Comparison of ENCODE assay signal across 9 mouse cellular contexts in the genomic region with DNA sequence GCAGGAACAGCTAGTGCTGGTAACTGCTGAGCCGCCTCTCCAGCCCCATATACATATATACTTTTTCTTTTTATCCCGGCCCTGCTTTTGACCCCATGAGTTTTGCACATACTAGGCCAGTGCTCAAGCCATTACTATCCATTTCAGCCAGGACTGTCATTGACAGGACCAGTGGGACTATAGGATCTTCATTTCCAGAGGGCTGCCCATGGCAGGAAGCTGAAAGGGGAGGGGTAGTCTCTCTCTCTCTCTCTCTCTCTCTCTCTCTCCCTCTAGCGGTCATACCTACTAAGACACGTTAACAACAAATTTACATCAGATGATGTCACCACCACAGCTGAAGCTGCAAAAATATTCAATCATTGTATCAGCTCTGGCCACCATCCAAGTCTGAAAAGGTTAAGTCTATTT. TPM values are rescaled to one million over a fixed set of nuclear protein-coding genes. Genes with fewer than 3 reads are reported as not detected.
DNase-seq lines count a peak whose midpoint lies in the region; ATAC-seq and TF ChIP-seq lines count a peak whose summit lies in the region.
"Had no signal": no experiment of that assay in that cellular context is flagged by ENCODE, and none has a peak within 500 bp of the region (broad histone marks: within the 10 kb centered on the region; RNA-seq: fewer than 3 reads in every experiment).

No protein-coding gene starts in this region.

- H3K9me3 ChIP-seq in intestine, postnatal 0 days (ENCODE audit: control insufficient read depth): no peaks in the 10 kb centered on the region
- H3K9me3 ChIP-seq in intestine, embryonic 15.5 days: no peaks in the 10 kb centered on the region
- no peaks in the 10 kb centered on the region for H3K9me3 ChIP-seq in G1E (replicated peaks)

- WGBS in intestine, postnatal 0 days: 24% methylated on average over 4 of the region's 4 CpGs
- 16% methylated on average over 4 of the region's 4 CpGs for WGBS in intestine, embryonic 15.5 days
- WGBS in large intestine, adult 2 months: 30% methylated on average over 4 of the region's 4 CpGs

- H3K27me3 ChIP-seq in intestine, postnatal 0 days (replicated peaks; ENCODE audit: control insufficient read depth, insufficient read depth, low read length): no peaks in the 10 kb centered on the region
- no peaks in the 10 kb centered on the region for H3K27me3 ChIP-seq in intestine, embryonic 15.5 days (replicated peaks)
- peaks cover 3% of the 10 kb centered on the region; the same call in 1 of the 2 replicates for H3K27me3 ChIP-seq in G1E (ENCODE audit: insufficient read depth, low read length)

- H3K4me2 ChIP-seq in intestine, postnatal 0 days (replicated peaks; ENCODE audit: low read depth): no peak overlapping the region
- no peak overlapping the region for H3K4me2 ChIP-seq in intestine, embryonic 15.5 days (replicated peaks)

- H3K4me1 ChIP-seq in intestine, postnatal 0 days (replicated peaks; ENCODE audit: control insufficient read depth, insufficient read depth, low read length): peaks cover 17% of the 10 kb centered on the region
- peaks cover 39% of the 10 kb centered on the region for H3K4me1 ChIP-seq in intestine, embryonic 15.5 days (replicated peaks)
- peaks cover 77% of the 10 kb centered on the region for H3K4me1 ChIP-seq in G1E (ENCODE audit: insufficient read depth, low read depth, low read length)

- no peak overlapping the region for H3K27ac ChIP-seq in intestine, postnatal 0 days (ENCODE audit: low read depth, low read length)
- no peak overlapping the region for H3K27ac ChIP-seq in intestine, embryonic 15.5 days

- no peak for ATAC-seq in intestine, postnatal 0 days
- no peak for ATAC-seq in intestine, embryonic 15.5 days
- ATAC-seq in G1E (ENCODE audit: extremely low read depth, insufficient number of reproducible peaks, low FRiP score, poor library complexity, severe bottlenecking): no peak

- no peaks in the 10 kb centered on the region for H3K36me3 ChIP-seq in intestine, postnatal 0 days (ENCODE audit: control insufficient read depth, insufficient read depth)
- no peaks in the 10 kb centered on the region for H3K36me3 ChIP-seq in intestine, embryonic 15.5 days
- peaks cover 4% of the 10 kb centered on the region for H3K36me3 ChIP-seq in G1E (replicated peaks)

- H3K4me3 ChIP-seq in intestine, postnatal 0 days (ENCODE audit: low read depth, low read length): no peak overlapping the region
- no peak overlapping the region for H3K4me3 ChIP-seq in intestine, embryonic 15.5 days (replicated peaks)
- H3K4me3 ChIP-seq in G1E (ENCODE audit: low read depth, low read length): no peak overlapping the region
- H3K4me3 ChIP-seq: erythroblast, embryonic 14.5 days had no signal

- TF ChIP-seq CTCF in intestine, postnatal 0 days (IDR thresholded peaks at IDR 0.05; ENCODE audit: low read depth): peak; percentile 83
- TF ChIP-seq CTCF in G1E (IDR thresholded peaks at IDR 0.05; ENCODE audit: low read depth, low read length): peak; percentile 41; the same call in 1 of the 2 replicates

- no peak overlapping the region for H3K9ac ChIP-seq in intestine, postnatal 0 days (ENCODE audit: low read depth, low read length)
- no peak overlapping the region for H3K9ac ChIP-seq in intestine, embryonic 15.5 days

- DNase-seq in G1E (ENCODE audit: low spot score): peak; percentile 48
- peak; percentile 57 to 73 for DNase-seq in cerebellum, postnatal 25 days
- DNase-seq in large intestine, adult 2 months (ENCODE audit: low read depth, low spot score): peak; percentile 24
- peak; percentile 90 for DNase-seq in retina, postnatal 1 day
- DNase-seq in frontal cortex, postnatal 14 days (ENCODE audit: low spot score in 2 of 2): no peak
- no peak for DNase-seq in right cerebral cortex, postnatal 4 days

RNA-seq across cellular contexts. Expression of a gene that starts 1.9 kb away (rescaled TPM):
- polyA plus RNA-seq in intestine, postnatal 0 days (2015; fragmentation: Nextera tagmentation; extraction: Ambion mirVana): 3.9 and 4.2 TPM in 2 replicates
- 19.9 and 26.0 TPM in 2 replicates for polyA plus RNA-seq in intestine, embryonic 15.5 days (2015; fragmentation: Nextera tagmentation; extraction: Ambion mirVana)
- total RNA-seq in G1E (2014; fragmentation: Nextera tagmentation): 42.7 and 44.3 TPM in 2 replicates
- 17.5 and 21.5 TPM in 2 replicates for total RNA-seq in G1E (2017)
- 28.8 and 49.5 TPM in 2 replicates for polyA plus RNA-seq in G1E (2012)
- 7.3 and 8.8 TPM in 2 replicates for polyA plus RNA-seq in large intestine, adult 2 months (2012; rRNA removed)

RNA-seq across cellular contexts. Expression of a gene that starts 3.3 kb away (rescaled TPM):
- polyA plus RNA-seq in intestine, postnatal 0 days (2015; fragmentation: Nextera tagmentation; extraction: Ambion mirVana): 0.18 and 0.20 TPM in 2 replicates
- polyA plus RNA-seq in intestine, embryonic 15.5 days (2015; fragmentation: Nextera tagmentation; extraction: Ambion mirVana): 0.85 and 1.00 TPM in 2 replicates
- total RNA-seq in G1E (2014; fragmentation: Nextera tagmentation) (6.7 and 6.8 TPM in 2 replicates), G1E (2017) (3.3 and 4.3 TPM in 2 replicates)
- 0.40 and 0.50 TPM in 2 replicates for polyA plus RNA-seq in G1E (2012)
- polyA plus RNA-seq in large intestine, adult 2 months (2012; rRNA removed): 1.1 and 1.4 TPM in 2 replicates

RNA-seq across cellular contexts. Expression of a gene that starts 24.9 kb away (rescaled TPM):
- 13.5 and 13.9 TPM in 2 replicates for polyA plus RNA-seq in intestine, postnatal 0 days (2015; fragmentation: Nextera tagmentation; extraction: Ambion mirVana)
- polyA plus RNA-seq in intestine, embryonic 15.5 days (2015; fragmentation: Nextera tagmentation; extraction: Ambion mirVana): 28.9 and 33.3 TPM in 2 replicates
- total RNA-seq in G1E (2014; fragmentation: Nextera tagmentation) (35.9 and 61.0 TPM in 2 replicates), G1E (2017) (6.0 and 6.6 TPM in 2 replicates)
- 136 and 158 TPM in 2 replicates for polyA plus RNA-seq in G1E (2012)
- polyA plus RNA-seq in large intestine, adult 2 months (2012; rRNA removed): 19.7 and 30.0 TPM in 2 replicates

RNA-seq across cellular contexts. Expression of a gene that starts 25.6 kb away (rescaled TPM):
- 3.5 and 4.2 TPM in 2 replicates for polyA plus RNA-seq in intestine, postnatal 0 days (2015; fragmentation: Nextera tagmentation; extraction: Ambion mirVana)
- 8.4 and 9.8 TPM in 2 replicates for polyA plus RNA-seq in intestine, embryonic 15.5 days (2015; fragmentation: Nextera tagmentation; extraction: Ambion mirVana)
- total RNA-seq in G1E (2014; fragmentation: Nextera tagmentation) (13.8 and 16.3 TPM in 2 replicates), G1E (2017) (13.4 and 14.3 TPM in 2 replicates)
- polyA plus RNA-seq in G1E (2012): 9.8 and 12.7 TPM in 2 replicates
- polyA plus RNA-seq in large intestine, adult 2 months (2012; rRNA removed): 9.6 and 11.8 TPM in 2 replicates

RNA-seq across cellular contexts. Expression of a gene that starts 28.4 kb away (rescaled TPM):
- polyA plus RNA-seq in intestine, postnatal 0 days (2015; fragmentation: Nextera tagmentation; extraction: Ambion mirVana): 3.0 and 5.2 TPM in 2 replicates
- 14.5 and 17.8 TPM in 2 replicates for polyA plus RNA-seq in intestine, embryonic 15.5 days (2015; fragmentation: Nextera tagmentation; extraction: Ambion mirVana)
- total RNA-seq in G1E (2014; fragmentation: Nextera tagmentation): 0.45 and 1.8 TPM in 2 replicates
- 1.5 and 2.5 TPM in 2 replicates for total RNA-seq in G1E (2017)
- 3.3 and 3.6 TPM in 2 replicates for polyA plus RNA-seq in G1E (2012)
- polyA plus RNA-seq in large intestine, adult 2 months (2012; rRNA removed): 11.3 and 13.5 TPM in 2 replicates

Comparison
In these comparisons a context has a peak if more than half of its experiments do, and no peak if none do; other contexts are left out.
1. DNase-seq: peak in G1E (single experiment), cerebellum, postnatal 25 days (2 of 2), large intestine, adult 2 months (single experiment) and retina, postnatal 1 day (single experiment); none in frontal cortex, postnatal 14 days (0 of 2) and right cerebral cortex, postnatal 4 days (single experiment).